Mouse (Mus musculus) right cerebral cortex, adult 2 months (tissue): ENCODE data around the gene Hspb11.

Source experiments
- DNase-seq, 2 experiments: peaks; one replicate each; pipeline ENCODE4 v3.0.0; 2021 to 2022; ENCODE audit warnings: low spot score in 2 of 2

Hspb11 gene

GRCm38 (mm10) chr4:107250494-107250893 lies 2.9 kb upstream of the Hspb11 start:
- peak in 1 of 2 experiments; percentile 50 for DNase-seq

DNA sequence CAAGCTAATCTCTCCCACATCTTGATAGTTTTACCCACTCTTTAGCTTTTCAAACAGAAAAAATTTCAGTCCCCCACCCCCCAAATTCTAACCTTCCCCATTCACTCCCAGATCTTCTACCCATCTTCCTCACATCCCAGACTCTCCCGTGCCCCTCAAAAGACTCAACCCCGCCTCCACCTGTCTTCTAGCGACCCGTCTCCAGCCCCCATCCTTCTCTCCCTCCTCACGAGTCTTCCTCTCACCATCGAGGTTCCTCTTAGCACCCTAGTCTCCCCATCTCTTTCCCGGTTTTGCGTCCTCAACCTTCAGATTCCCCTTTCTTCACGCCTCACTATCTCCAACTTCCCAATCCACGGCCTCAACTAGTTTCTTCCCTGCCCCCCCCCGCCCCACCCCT lies 871 bp upstream of the Hspb11 start:
- no peak for DNase-seq

DNA sequence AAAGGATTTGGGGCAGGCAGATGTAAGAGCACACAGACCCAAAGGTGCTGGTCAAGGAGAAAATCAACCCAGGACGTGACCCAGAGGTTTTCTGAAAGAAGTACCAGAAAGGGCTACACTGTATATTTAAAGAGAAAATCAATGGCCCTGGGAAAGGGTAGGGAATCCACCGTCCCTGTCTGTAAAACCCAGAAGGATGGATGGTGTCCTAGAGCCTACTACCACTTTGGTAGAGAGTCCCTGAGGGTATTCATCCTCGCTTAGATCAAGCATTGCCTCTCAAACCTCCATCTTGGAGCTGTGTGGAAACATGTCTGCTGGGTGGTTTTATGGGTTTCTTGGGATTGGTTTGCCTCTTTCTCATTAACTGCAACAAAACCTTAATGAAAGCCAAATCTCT lies 1.0 kb downstream of the Hspb11 start:
- DNase-seq: peak in 1 of 2 experiments; percentile 11

- DNase-seq: no peak
Measured at GRCm38 (mm10) chr4:107260001-107260400, 6.6 kb downstream of the Hspb11 start.

- DNase-seq: no peak
Measured at GRCm38 (mm10) chr4:107273683-107274082, 20.3 kb downstream of the Hspb11 start.

GRCm38 (mm10) chr4:107274511-107274910 lies 21.1 kb downstream of the Hspb11 start:
- no peak for DNase-seq

DNA sequence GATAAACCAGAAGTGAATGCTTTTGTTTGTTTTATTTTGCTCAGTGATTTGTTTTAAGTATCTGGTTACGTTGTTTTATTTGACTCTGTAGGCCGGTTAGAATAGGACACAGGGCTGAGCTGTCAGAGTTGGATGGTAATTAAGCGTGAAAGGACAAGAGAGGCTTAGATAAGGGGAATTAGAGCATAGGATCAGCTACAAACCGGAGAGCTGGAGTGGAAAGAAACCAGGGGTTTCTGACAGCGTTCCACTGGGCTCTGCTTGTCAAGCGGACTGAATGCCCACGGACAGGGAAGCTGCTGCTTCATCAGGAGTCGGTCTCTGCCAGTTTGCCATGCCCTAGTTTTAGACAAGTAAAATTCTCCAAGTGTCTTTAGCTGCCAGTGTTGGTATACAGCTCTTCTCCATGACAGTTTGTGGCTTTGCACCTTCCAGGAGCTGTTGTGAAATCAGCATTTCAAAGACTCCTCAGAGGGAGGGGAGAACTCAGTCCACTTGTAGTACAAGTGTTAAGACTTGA lies 24.9 kb downstream of the Hspb11 start:
- no peak for DNase-seq

DNA sequence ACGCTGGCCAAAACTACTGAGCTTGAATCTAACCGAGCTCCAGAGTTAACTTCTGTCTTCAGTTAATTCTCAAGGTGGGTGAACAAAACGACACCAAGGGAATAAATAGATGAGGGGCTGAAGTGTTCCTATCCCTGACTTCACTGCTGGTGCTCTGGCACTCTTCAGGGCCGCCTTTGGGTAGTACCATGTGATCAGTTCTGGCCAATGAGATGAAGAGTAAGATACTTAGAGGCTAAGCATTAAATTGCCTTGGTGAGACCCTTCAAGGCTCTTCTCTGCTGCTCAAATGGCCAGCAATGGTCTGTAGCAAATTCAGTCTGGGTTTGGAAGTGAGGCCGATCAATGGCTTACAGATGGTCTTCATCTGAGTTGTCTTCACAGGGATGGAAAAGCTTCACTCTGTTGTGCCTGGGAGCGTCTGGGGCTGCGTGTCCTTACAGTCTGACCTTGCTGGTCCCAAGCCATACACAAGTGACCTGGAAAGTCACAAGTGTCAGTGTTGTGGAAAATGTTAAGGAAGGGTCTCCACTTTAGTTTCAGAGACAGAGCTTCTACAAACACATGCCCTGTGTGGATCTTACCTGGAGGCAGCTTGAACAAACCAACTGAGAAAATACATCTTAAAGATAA lies 27.6 kb downstream of the Hspb11 start:
- DNase-seq: no peak

DNA sequence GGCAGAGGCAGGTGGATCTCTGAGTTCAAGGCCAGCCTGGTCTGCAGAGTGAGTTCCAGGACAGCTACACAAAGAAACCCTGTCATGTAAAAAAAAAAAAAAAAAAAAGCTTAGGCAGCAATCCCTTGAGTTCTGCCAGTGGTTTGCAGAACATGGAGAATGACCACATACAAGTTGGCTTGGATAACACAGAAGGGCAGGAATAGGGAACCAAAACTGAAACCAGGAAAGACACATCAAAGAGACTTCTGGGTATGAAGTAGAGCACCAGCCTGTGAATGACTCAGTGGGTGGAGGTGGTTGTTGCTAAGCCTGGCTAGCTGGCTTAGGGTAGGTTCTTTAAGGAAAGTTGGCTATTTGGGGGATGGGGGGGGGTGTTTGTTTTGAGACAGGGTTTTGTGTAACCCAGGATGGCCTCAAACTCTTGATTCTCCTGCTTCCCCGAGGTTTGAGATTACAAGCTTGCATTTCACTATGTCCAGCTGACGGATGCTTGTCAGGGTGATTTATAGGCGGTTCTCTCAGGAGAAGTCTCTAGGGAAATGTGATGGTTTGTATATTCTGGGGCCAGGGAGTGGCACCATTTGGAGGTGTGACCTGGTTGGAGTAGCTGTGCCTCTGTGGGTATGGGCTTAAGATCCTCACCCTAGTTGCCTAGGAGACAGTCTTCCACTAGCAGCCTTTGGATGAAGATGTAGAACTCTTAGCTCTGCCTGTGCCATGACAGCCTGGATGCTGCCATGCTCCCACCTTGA lies 32.2 kb downstream of the Hspb11 start:
- no peak for DNase-seq

DNA sequence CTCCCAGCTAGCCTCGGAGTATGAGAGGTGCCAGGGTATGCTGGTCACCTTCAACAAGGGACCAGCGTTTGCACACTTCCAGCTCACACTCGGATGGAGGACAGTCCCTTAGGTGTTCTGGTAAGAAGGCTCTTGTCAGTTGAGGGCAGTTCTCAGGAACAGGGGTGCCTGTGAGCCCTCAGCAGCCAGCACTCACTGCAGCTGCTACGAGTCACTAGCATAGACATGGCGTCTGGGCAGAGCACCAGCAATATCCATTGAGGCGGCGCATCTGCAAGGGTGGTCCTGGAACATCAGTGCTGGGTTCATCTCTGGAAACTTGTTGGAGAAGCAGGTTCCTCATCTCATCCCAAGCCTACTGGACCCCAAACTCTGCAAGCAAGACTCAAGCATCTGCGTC lies 33.0 kb downstream of the Hspb11 start:
- no peak for DNase-seq

DNA sequence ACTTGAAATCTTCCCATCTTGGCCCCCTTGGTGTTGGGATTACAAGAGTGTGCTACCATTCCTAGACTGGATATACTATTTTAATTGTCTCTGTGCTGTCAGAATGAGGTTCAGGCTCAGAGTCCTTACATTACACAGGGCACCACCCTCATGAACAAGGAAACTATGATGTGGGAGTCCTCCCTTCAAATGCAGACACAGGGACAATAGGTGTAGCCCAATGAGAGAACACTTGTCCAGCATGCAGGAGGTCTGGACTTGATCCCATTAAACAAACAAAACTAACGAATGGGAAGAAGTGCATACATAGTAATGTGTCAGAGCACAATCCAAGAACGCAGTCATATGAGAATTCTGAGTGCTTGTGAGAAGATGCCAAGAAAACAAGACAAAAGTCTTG lies 34.1 kb downstream of the Hspb11 start:
- no peak for DNase-seq

- peak; percentile 5 to 35 for DNase-seq
Measured at GRCm38 (mm10) chr4:107291611-107292272, 38.3 kb downstream of the Hspb11 start.

DNA sequence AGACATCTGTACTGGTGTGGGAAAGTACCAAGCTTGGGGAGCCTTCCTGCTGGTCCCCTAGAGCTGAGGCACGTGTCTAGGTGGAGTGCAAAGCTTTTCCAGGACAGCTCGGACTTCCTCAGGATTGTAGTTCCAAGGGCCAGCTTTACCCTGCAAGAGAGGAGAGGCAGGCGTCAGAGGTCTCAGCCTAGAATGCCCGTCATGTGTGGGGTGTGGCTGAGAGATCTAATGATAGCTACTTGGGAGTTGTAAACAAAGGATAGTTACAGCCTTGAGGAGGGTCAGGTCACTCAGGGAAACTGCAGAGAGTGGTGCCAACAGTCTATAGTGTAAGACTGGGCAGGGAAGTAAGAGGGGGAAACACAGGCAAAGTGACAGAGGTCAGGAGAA lies 38.9 kb downstream of the Hspb11 start:
- DNase-seq: no peak

GRCm38 (mm10) chr4:107298071-107298606 lies 44.7 kb downstream of the Hspb11 start:
- DNase-seq: no peak

GRCm38 (mm10) chr4:107299779-107300340 lies 46.5 kb downstream of the Hspb11 start:
- DNase-seq: no peak

- DNase-seq: no peak
Measured at GRCm38 (mm10) chr4:107300371-107300770, 47.0 kb downstream of the Hspb11 start.

GRCm38 (mm10) chr4:107300902-107301555 lies 47.6 kb downstream of the Hspb11 start:
- DNase-seq: no peak

DNA sequence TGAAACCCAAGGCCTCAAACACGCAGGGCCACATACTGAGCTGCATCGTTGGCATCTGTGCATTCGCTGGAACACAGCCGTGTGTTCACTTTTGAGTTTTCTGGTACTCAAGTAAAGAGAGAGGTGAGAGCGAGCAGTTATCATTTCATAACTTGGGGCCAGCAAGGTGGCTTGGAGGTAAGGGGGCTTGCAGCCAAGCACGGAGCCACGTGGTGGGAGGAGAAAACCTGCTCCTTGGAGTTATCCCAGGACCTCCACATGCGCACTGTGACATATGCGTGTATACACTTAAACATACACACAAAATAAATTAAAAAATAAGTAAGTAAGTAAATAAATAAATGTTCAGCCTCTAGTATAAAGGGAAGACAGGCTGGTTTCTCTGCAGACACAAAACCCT lies 48.8 kb downstream of the Hspb11 start:
- DNase-seq: no peak

DNA sequence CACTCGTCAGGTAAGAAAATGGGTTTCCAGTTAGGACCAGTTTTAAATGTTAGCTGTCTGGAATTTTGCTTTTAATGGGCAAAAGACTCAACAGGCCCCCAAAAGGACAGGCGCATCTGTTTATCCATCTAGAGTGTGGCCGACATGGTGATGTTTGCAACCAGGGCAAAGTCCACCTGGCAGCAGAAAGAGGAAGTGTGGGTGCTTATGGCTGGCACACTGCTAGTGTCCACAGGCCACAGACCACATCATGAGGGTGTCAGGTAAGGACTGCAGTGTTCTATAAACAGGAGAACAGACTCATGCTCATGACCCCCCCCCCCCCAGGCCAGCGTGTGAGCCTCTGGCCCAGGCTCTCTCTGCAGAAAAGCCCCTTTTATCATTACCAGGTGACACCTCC lies 49.4 kb downstream of the Hspb11 start:
- DNase-seq: no peak

DNA sequence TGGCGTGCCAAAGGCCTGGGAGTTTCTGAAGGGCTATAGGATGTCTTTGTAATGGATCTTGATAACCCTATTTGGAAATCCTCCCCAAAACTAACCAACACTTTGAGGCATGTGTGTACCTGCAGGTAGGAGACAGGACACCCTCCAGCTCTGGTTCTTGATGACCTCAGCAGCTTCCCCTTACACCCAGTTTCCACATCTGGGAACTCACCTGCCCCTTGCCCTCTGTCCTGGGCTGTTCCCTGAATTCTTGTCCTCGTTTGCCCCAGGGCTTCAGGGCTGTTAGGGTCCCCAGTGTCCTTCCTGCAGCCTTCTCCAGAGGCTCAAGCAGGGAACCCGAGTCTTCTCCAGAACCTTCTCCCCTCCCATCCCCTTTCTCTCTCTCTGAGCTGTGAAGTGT lies 50.1 kb downstream of the Hspb11 start:
- DNase-seq: no peak

DNA sequence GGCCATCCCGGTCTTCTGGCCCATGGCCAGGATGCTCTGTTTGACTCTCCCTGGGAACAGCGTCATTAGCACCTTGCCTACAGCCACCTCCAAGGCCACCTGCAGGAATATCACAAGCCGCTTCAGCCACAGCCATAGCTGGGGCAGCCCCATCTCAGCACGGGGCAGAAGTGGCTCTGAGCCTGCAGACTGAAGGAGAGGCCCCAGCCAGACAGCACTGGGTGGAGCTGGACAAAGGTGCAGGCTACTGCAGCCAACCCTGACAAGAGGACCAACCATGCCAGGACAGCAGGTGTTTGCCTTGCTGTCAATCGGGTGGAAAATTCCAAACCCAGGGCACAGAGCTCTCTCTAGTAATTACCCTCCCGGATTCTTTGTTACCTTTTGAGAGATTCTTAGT lies 53.6 kb downstream of the Hspb11 start, which contains the start of gene Dio1:
TSS of gene Dio1 (minus strand) at position 204 of the 400 bp plus-strand sequence.
- no peak for DNase-seq
